Mouse (Mus musculus) cerebellum, adult 9-11 months (tissue): Measurements from ENCODE around the gene Tmem135.
"Not testable (repeated sequence)": the region's sequence is repeated elsewhere in the genome, so short reads cannot be mapped to it uniquely, and the experiment has no call there.

Source experiments
- DNase-seq: peaks from one replicate; pipeline ENCODE4 v3.0.0; 2022

The Tmem135 gene

DNA sequence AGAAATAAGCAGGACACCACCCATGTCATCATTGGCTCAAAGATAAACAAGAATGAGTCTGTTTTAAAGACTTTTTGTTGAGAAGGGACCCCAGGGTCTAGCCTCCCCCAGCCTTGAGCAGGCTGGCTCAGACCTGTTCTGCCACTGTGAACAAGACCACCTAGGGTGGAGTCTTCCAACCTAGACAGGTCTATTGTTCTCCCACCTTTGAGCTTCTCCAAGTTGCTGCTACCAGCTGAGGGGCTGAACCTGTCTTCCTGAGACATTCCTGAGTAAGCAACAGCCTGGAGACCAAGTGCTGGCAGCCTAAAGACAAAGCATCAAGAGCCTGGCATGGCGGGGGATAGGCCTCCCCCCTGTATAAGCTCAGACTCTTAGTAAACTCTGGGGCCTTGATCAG lies 86.9 kb downstream of the Tmem135 start:
- not testable (repeated sequence) for DNase-seq

DNA sequence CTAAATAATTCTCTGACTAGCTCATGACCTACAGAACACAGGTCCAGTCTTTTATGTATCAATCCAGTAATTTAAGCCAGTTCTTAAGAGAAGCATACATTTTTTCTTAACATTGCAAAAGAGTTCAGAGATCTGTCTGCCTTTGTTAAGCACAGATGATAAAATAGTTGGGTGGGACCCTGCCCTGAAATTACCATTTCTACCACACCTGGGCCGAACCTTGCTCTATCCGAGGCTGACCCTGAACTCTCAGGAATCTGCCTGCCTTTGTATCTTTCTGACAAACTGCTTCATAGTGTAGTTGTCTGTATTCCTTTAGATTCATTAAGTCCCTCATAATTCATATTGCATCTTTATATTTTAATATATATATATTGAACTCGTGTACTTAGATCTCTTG lies 87.9 kb downstream of the Tmem135 start:
- DNase-seq: no peak

DNA sequence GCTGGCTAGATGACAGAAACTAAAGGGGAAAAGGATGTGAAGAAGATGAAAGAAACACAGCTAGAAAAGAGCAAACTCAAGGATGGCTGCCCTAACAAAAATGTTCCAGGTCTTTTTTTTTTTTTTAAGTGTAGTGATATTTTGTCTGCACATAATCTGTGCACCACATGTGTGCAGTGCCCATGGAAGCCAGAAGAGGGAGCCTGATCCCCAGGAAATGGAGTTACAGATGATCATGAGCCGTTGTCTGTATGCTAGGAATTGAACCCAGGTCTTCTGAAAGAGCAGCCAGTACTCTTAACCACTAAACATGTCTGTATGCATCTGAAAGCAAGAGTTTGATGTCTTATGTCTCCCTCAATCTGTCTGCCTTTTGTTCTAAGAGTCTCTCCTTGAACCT lies 92.5 kb downstream of the Tmem135 start:
- no peak for DNase-seq

DNA sequence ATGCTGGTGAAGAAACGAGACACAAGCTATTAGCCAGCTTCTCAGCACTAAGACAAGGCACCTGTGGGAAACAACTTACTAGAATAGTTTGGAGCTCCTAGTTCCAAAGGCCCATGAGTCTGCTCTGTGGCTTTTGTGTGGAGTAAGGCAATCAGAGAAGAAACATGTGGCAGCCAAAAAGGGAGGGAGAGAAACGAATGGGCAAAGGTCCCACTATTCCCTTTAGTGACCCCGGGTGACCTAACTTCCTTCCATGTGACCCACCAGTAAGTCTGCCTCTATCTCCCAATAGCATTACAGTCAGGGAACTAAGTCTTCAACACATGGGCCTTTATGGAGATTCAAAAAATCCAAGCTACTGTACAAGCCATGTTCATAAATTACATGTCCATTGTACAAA lies 95.1 kb downstream of the Tmem135 start:
- DNase-seq: no peak

DNA sequence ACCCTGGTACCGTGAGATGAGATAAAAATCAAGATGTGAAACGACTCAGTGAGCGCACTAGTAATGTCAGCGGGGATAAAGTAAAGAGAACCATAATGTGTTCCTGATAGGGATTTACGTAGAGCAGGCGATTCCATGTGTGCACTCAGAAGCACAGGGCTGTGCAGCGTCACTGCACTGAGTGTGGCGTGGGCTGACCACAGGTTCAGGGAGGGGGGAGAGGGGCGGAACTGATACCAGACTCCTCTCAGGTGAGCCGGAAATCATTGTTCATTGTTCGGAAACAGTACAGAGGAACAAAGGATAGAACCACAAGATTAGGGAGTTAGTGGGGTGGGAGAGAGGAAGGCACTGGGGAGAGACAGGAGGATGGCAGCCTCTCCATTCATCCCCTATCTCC lies 95.8 kb downstream of the Tmem135 start:
- no peak for DNase-seq

DNA sequence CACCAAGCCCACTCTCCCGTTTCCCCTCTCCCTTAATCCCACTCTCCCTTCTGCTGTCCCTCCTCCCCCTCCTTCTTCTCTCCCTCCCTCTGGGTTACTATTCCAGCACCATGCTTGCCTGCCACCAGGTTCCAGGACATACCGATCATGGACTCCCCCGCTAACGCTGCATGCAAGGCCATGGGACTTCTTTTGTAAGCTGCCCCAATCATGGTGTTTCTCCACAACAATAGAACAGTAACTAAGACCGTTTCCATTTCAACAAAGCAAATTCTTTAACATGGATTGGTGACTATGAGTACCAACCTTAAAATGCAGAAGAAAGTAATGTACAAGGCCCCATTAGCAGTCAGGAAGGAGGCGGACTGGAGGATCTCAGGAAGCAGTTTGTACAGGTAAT lies 97.2 kb downstream of the Tmem135 start:
- no peak for DNase-seq

DNA sequence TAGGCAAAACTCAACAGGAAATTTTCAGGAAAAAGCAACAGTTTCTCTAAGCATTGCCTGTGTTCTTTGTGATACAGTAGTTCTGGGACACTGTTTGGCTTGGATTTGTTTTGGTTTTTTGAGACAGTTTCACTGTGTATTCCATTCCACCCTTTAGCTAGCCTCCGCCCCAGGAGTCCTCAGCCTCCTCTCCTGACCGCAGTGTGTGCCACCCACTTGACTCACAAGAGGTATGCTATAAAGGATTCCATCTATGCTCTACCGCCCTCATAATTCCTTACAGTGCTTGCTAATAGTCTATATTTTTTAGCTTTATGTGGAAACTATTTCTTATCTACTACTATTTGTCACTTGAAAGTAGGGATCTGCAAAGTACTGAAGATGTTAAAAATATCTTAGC lies 99.1 kb downstream of the Tmem135 start:
- DNase-seq: no peak

DNA sequence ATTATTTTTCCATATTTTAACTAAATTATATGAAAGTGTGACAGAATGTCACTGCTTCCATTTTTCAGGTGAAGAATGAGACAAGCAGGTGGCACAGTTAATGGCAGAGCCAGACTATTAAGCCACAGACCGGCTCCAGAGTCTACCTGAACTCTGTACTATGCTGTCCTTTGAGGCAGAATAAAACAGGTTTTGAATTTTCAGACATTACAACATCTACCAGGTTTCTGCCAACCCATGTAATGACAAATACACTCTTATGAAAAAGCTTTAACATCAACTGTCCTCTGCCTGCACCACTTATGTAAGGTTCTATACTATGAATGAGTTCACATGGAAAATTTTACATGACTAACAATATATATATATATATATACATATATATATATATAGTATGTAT lies 100.3 kb downstream of the Tmem135 start:
- DNase-seq: no peak

DNA sequence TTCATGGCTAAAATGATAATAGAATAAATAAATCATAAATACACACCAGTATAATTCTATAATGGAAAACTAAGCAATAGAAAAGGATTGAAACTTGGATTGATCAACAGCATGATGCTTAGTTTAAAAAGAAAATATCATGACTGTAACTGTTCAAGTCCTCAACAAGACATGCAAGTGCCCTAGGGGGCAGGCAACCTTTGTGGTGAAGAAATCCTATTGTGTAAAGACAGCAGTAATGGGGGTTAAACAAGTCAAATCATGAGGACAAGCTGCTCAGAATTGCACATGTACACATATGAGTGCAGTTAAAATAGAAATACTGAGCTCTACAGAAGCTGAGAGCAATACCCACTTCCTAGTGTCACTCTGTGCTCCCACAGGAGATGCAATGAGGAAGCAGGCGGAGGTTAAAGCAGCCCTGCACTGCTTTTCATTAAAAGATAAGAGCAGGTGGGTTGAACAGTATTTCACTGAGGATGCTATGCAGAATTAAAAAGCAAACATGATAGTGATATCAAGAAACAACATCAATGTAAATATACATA lies 105.0 kb downstream of the Tmem135 start:
- DNase-seq: no peak

DNA sequence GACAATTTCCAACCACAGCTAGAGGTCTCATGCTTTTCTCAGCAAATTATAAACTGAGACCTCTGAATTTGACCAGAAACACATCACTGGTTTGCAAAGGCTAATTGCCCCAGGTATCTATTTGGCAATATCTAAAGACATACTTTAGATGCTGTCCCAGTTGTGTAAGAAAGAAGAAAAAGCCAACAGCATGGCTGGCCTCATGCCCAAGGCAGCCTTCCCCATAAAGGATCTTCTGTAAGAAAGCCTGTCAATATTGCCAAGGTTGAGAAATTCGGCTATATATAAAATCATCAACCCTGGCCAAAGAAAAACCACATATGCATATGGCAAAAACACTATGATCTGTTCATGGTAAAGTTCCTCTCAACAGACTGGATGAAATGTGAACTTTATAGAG lies 107.1 kb downstream of the Tmem135 start:
- no peak for DNase-seq

DNA sequence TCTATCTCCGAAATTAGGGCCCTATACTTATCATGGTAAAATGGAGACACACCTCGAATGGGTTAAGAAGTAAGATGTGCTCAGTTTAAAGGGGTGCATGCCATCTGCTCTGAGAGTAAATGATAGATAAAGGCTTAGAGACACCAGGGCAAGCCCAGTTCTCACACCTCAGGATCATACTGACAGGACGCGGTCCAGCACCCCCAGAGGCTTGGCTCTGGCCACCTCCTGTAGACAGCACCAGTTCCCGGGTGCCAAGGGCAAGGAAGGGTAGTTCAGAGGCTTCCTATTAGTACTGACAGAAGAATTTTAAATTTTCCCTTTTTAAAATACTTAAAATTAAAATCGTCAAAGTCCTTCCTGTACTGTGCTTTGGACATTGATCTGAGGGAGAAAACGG lies 121.4 kb downstream of the Tmem135 start:
- peak; percentile 47 for DNase-seq

DNA sequence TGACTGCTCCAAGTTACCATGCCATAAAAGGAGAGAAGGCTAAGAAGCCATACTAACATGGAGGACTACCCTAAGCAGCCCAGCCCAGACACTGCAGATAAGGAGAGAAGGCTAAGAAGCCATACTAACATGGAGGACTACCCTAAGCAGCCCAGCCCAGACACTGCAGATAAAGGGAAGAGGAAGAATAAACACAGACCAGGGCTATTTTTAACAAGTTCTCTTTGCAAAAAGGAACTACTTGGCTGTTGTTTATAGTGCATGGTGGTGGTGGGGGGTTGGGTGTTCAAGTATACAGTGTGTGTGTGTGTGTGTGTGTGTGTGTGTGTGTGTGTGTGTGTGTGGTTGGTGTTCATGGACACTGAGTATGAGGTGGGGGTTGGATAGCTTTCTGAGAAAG lies 133.6 kb downstream of the Tmem135 start:
- not testable (repeated sequence) for DNase-seq

DNA sequence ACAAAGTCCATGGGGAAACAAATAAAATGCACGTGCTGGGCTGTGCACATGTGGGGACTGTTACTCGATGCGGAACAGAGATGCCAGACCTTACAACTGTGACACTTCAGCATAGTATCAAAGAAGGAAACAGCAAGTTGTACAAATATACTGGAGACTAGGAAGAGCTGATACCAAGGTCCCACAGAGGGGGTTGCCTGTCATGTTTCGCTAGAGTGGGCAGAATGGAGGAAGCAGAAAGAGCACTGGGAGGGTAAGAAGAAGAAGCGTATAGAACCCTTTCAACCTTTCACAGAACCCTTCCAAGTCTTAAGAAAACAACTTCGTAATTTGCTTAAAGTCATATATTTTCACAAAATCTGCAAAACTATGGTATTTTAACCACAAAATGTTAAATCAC lies 134.2 kb downstream of the Tmem135 start:
- no peak for DNase-seq

DNA sequence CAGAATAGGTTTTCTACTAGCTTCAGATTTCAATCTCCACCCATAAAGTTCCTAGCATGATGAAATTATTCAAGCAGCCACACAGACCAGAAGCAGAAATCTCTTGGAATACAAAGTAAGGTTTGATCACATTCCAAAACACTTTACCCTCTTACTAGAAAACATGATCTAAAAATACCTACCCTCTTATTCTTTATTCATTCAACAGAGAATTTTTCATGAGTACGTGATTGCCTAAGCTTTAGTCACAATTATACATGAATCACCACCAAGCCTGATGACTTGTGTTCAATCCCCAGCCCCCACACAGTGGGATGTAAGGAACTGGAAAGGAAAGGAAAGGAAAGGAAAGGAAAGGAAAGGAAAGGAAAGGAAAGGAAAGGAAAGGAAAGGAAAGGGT lies 136.5 kb downstream of the Tmem135 start:
- DNase-seq: no peak

DNA sequence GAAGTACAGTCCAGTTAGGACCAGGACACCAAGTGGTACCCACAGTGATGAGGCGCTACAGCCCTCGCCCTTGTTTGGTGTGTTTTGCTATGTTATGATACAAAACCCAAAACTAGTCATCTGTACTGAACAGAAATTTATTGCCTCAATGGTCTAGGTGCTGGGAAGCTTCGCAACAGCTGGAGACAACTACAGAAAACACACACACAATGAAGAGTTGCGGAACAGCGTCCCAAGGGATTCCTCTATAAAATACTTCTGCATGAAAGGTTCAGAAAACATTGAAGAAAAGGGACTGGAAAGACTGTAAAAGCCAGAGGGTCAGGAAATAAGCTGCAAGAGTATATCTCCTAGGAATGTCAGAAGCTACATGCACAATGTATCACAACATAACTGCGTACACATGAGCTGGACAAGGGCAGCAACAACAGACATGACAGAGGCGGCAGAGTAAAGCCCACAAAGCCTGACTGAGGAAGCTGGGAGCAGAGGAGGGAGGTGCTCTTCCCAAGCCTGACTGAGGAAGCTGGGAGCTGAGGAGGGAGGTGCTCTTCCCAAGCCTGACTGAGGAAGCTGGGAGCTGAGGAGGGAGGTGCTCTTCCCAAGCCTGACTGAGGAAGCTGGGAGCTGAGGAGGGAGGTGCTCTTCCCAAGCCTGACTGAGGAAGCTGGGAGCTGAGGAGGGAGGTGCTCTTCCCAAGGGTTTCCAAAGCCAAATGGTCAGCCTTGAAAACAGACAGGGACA lies 137.8 kb downstream of the Tmem135 start:
- DNase-seq: no peak

DNA sequence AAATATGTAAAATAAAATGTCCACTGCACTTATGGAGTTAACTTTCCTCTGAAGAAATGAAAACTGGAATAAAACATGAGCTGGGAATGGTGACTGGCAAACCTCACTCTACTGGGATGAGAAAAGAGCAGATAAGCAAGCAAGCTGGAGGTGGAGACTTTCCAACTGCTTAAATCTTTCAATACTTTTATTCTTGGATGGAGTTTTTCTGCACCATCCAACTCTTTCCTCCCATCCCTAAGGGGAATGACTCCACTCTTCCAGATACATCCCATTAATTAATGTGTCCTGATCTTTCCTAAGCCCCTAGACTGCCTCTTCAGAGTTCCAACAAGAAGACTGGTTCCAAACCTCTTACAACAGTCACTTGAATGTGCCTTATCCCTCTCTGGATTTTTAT lies 143.1 kb downstream of the Tmem135 start:
- no peak for DNase-seq

DNA sequence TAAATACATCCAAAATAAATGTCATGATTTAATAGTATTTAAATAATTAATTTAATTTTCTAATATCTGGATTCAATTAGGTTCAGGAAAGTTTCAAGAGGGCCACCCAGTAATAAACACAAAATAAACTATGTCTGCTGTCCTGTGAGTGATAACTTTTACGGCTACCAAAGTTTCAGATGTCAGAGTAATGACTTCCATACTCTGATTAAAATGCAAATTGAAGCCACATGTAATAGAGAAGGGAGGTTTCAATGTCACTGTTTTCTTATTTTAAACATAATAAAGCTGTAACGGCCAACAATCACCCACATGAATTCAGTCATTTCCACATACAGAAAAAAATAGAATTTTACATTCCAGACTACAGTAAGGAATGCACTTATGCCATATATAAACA lies 145.2 kb downstream of the Tmem135 start:
- DNase-seq: no peak

DNA sequence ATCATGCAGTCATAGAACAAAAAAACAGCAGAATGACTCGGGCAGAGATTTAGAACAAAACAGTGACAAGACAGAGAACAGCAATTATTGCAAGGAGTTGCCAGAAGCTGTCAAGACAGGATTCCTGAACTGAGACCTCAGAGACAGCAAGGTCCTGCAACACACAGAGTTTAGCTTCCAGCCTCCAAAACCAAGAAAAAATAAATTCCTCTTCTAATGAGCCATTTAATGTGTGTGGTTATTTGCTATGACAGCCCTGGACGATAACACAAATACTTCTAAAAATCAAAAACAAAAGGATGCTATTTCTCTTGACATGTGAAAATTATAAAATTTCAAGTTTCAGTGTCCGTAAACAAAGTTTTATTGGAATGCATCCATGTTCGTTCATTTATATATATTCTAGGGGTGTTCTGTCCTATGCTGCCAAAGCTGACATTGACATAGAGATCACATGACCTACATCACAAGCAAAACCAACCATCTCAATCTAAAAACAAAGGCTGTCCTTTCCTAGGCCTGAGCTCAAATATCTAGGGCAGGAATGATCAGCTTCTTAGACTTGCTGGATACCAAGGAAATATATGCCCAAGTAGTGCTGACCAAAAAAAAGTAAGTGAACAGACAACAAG lies 146.0 kb downstream of the Tmem135 start:
- no peak for DNase-seq

DNA sequence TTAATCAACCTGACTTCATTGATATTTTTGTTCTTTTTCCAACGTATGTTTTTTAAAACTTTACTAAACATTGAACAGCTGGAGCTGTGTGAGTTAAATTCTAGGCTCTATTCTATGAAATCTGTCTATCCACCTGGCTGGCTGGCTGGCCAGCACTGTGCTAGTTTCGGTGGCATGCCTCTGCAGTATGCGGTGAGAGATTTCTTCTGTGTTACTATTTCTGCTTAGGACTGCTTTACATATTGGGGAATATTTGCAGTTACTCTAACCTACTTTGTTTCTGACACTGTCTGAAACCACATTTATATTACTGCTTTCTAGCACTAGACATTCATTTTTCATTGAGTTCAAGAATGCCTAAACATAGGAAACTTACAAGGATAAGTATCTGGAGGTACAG lies 150.2 kb downstream of the Tmem135 start:
- DNase-seq: no peak

DNA sequence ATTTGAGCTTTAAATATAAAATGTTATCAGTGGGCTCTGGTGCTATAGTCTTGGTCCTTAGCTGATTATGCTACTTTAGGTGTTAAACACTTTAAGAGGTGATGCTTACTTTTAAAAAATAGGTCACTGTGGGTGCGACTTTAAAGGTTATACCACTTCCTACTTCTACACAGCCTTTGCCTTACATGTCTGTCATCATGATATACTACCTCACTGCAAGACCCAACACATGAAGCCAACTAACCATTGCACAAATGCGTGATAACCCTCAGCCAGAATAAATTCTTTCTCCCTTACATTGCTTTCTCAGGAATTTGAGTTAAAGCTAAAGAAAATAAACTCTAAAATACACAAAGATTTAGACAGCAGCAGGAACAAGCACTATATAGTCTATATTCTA lies 150.7 kb downstream of the Tmem135 start:
- DNase-seq: no peak

DNA sequence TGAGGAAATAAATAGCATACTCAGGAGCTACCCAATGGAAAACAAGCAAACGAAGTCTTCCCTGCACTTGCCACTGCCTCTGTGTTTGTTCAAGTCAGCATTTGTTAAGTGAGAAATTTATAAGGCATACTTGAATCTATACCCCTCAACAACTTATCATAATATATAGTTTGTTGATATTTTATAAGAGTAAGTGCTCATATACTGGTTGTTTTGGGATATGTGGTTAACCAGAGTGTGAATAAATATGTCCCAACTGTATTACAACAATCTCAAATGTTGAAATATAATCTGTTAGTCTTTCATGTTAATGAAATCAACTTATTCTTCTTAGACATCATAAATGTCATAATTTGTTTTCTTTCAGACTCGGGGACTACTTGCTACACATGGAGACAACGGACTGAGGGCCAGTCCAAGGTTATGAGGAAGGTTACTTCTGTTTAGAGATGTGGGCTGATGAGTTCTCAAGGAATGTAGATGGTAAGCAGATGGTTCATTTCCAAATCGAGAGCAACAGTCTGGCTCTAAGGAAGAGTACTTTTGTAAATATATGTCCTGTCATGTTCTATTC lies 152.1 kb downstream of the Tmem135 start:
- no peak for DNase-seq

DNA sequence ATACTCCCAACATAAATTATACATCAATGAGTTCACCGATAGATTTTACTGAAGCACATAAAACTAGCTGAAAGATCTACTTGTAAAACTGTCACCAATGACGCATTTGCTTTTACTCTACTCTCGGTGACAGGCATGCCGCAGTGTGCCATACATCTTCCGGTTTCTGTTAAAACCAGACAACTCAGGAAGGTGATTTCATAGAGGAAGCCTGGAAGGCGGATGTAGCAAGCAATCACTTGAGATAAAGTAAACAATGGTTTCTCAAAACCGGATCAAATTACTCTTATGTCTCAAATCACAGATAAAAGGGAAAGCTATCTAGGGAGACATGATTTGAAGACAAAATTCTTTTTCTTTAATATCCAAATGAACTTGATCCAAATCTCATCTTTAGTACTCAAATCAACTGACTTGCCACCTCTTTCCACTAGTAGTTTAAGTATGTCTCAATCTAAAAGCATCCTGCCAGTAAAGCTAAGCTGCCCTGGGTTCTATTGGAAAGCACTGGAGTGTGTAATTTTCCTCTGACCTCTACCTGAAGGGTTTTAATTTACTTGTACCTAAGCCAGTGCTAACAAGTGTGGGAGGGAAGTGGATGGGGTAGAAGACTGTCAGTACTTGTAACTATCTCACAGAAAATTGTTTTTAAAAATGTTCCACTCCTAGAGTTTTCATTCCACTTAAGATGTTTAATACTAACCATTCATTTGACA lies 155.7 kb downstream of the Tmem135 start:
- DNase-seq: no peak

DNA sequence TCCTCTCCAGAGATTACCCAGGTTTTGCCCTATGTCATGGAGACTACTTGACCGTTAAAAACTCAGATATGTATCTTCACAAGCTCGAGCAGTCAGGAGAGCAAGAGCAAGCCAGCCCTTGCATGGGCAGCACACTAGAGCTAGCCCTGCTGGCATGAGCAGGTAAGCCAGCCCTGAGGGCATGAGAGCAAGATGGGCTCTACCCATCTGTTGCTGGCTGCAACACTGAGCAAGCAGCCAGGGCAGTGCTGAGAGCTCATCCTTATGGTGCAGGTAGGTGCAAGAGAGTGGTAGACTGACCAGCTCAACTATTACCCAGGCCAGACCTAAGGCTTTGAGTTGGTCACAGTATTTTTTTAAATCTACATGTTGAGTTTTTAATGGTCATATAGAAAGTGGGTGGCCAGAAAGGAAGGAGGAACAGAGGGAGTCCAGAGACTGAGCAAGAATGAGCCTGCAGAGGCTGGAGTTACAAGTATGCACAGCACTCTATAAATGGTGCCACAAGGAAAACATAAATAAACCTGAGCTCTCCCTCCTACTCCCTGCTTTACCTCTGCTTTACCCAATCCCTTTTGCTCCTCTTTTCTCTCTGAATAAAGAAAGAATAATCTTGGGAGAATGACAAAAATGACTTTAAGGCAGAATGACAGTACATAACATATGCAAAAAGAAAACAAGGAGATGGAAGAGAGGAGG lies 156.9 kb downstream of the Tmem135 start:
- peak; percentile 36 for DNase-seq
